Mouse (Mus musculus): ENCODE measurements around the gene Iqschfp. TPM values are rescaled to one million over a fixed set of nuclear protein-coding genes. Genes with fewer than 3 reads are reported as not detected.

Gene Iqschfp
- total and polyA plus RNA-seq, 2 experiments, result not detected

DNA sequence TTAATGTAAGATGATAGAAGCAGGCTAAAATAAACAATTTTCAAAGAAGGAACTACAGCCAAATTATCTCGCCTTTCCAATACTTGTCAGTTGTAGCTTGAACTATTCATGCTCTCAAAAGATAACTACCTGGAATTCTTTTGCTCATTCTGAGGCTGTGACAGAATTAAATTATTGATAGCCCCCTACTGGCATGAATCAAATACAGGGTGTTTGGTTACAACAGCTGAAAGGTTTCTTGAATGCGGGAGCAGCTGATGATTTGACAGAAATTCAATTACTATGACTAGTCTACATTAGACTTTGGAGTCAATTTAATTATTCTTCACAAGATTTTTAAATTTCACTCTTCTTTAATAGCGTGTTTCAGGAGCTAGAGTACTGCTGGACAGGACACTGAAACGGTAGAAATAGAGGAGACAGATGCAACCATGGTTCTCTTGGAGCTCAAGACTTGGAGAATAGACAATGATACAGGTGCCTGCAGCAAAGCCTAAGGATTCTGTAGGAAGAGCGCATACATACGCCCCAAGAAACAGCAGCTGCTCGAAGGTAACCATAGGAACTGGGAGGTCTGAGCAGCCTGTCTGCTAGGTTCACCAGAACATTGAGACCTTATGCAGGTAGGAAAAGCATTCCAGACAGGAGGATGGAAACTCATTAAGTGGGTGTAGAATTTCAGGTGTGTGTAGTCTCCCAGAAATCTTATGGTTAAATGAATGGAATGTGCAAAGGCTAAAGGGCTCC is 485.6 kb downstream of the Iqschfp start:
- H3K27me3 ChIP-seq (ENCODE audit: control insufficient read depth, insufficient read depth, low read length), result no peaks in the 10 kb centered on the region
- H3K27ac ChIP-seq (replicated peaks; ENCODE audit: insufficient read depth, low read depth, low read length), result no peak overlapping the region
- H3K79me2 ChIP-seq (ENCODE audit: control insufficient read depth, insufficient read depth, low read length), result no peaks in the 10 kb centered on the region
- no peak overlapping the region for H3K4me3 ChIP-seq (ENCODE audit: insufficient read depth, low read depth, low read length)
- H3K9ac ChIP-seq (ENCODE audit: low read depth, low read length), result no peak overlapping the region
- no peaks in the 10 kb centered on the region for H3K4me1 ChIP-seq (ENCODE audit: control insufficient read depth, insufficient read depth, low read length)
- H3K36me3 ChIP-seq (ENCODE audit: control insufficient read depth, insufficient read depth, low read length), result no peaks in the 10 kb centered on the region
- TF ChIP-seq POLR2A (IDR thresholded peaks at IDR 0.05; ENCODE audit: extremely low read depth, insufficient read depth, low read length) (no peak), CTCF (IDR thresholded peaks at IDR 0.05; ENCODE audit: low read depth, low read length) (no peak)
- WGBS, result 81% methylated on average over 7 of the region's 7 CpGs
- no peak for DNase-seq (ENCODE audit: extremely low read depth, low read depth, low spot score)

GRCm38 (mm10) chr3:68378799-68379198 is 486.8 kb downstream of the Iqschfp start:
- 69% methylated on average over 2 of the region's 2 CpGs for WGBS
- H3K27ac ChIP-seq (replicated peaks; ENCODE audit: insufficient read depth, low read depth, low read length), result no peak overlapping the region
- no peak for DNase-seq (ENCODE audit: extremely low read depth, low read depth, low spot score)
- H3K4me3 ChIP-seq (ENCODE audit: insufficient read depth, low read depth, low read length), result no peak overlapping the region
- H3K36me3 ChIP-seq (ENCODE audit: control insufficient read depth, insufficient read depth, low read length), result no peaks in the 10 kb centered on the region
- no peak for TF ChIP-seq POLR2A (IDR thresholded peaks at IDR 0.05; ENCODE audit: extremely low read depth, insufficient read depth, low read length)
- TF ChIP-seq CTCF (IDR thresholded peaks at IDR 0.05; ENCODE audit: low read depth, low read length), result no peak
- no peak overlapping the region for H3K9ac ChIP-seq (ENCODE audit: low read depth, low read length)
- no peaks in the 10 kb centered on the region for H3K79me2 ChIP-seq (ENCODE audit: control insufficient read depth, insufficient read depth, low read length)
- no peaks in the 10 kb centered on the region for H3K4me1 ChIP-seq (ENCODE audit: control insufficient read depth, insufficient read depth, low read length)
- no peaks in the 10 kb centered on the region for H3K27me3 ChIP-seq (ENCODE audit: control insufficient read depth, insufficient read depth, low read length)

GRCm38 (mm10) chr3:68379242-68379641 is 487.2 kb downstream of the Iqschfp start:
- no peak for DNase-seq (ENCODE audit: extremely low read depth, low read depth, low spot score)
- 72% methylated on average over 7 of the region's 7 CpGs for WGBS

GRCm38 (mm10) chr3:68383672-68384071 is 491.6 kb downstream of the Iqschfp start:
- H3K4me1 ChIP-seq (ENCODE audit: control insufficient read depth, insufficient read depth, low read length), result no peaks in the 10 kb centered on the region
- no peak overlapping the region for H3K27ac ChIP-seq (replicated peaks; ENCODE audit: insufficient read depth, low read depth, low read length)
- no peaks in the 10 kb centered on the region for H3K27me3 ChIP-seq (ENCODE audit: control insufficient read depth, insufficient read depth, low read length)
- H3K79me2 ChIP-seq (ENCODE audit: control insufficient read depth, insufficient read depth, low read length), result no peaks in the 10 kb centered on the region
- no peaks in the 10 kb centered on the region for H3K36me3 ChIP-seq (ENCODE audit: control insufficient read depth, insufficient read depth, low read length)
- DNase-seq (ENCODE audit: extremely low read depth, low read depth, low spot score), result no peak
- H3K9ac ChIP-seq (ENCODE audit: low read depth, low read length), result no peak overlapping the region
- TF ChIP-seq CTCF (IDR thresholded peaks at IDR 0.05; ENCODE audit: low read depth, low read length) (no peak), POLR2A (IDR thresholded peaks at IDR 0.05; ENCODE audit: extremely low read depth, insufficient read depth, low read length) (no peak)
- H3K4me3 ChIP-seq (ENCODE audit: insufficient read depth, low read depth, low read length), result no peak overlapping the region

More at GRCm38 (mm10) chr3:68379242-68379641, 487.2 kb downstream of the Iqschfp start:
- TF ChIP-seq CTCF (IDR thresholded peaks at IDR 0.05; ENCODE audit: low read depth, low read length) (no peak), POLR2A (IDR thresholded peaks at IDR 0.05; ENCODE audit: extremely low read depth, insufficient read depth, low read length) (no peak)
- Histone ChIP-seq H3K9ac (ENCODE audit: low read depth, low read length) (no peak overlapping the region), H3K36me3 (ENCODE audit: control insufficient read depth, insufficient read depth, low read length) (no peaks in the 10 kb centered on the region), H3K4me1 (ENCODE audit: control insufficient read depth, insufficient read depth, low read length) (no peaks in the 10 kb centered on the region), H3K79me2 (ENCODE audit: control insufficient read depth, insufficient read depth, low read length) (no peaks in the 10 kb centered on the region), H3K27ac (replicated peaks; ENCODE audit: insufficient read depth, low read depth, low read length) (no peak overlapping the region), H3K27me3 (ENCODE audit: control insufficient read depth, insufficient read depth, low read length) (no peaks in the 10 kb centered on the region), H3K4me3 (ENCODE audit: insufficient read depth, low read depth, low read length) (no peak overlapping the region)

GRCm38 (mm10) chr3:68385544-68385943 is 493.5 kb downstream of the Iqschfp start:
- Histone ChIP-seq H3K27me3 (ENCODE audit: control insufficient read depth, insufficient read depth, low read length) (no peaks in the 10 kb centered on the region), H3K9ac (ENCODE audit: low read depth, low read length) (no peak overlapping the region), H3K27ac (replicated peaks; ENCODE audit: insufficient read depth, low read depth, low read length) (no peak overlapping the region), H3K79me2 (ENCODE audit: control insufficient read depth, insufficient read depth, low read length) (no peaks in the 10 kb centered on the region), H3K36me3 (ENCODE audit: control insufficient read depth, insufficient read depth, low read length) (no peaks in the 10 kb centered on the region), H3K4me1 (ENCODE audit: control insufficient read depth, insufficient read depth, low read length) (no peaks in the 10 kb centered on the region), H3K4me3 (ENCODE audit: insufficient read depth, low read depth, low read length) (no peak overlapping the region)
- DNase-seq (ENCODE audit: extremely low read depth, low read depth, low spot score), result no peak
- TF ChIP-seq CTCF (IDR thresholded peaks at IDR 0.05; ENCODE audit: low read depth, low read length) (no peak), POLR2A (IDR thresholded peaks at IDR 0.05; ENCODE audit: extremely low read depth, insufficient read depth, low read length) (no peak)
- WGBS, result 85% methylated on average over 3 of the region's 3 CpGs

DNA sequence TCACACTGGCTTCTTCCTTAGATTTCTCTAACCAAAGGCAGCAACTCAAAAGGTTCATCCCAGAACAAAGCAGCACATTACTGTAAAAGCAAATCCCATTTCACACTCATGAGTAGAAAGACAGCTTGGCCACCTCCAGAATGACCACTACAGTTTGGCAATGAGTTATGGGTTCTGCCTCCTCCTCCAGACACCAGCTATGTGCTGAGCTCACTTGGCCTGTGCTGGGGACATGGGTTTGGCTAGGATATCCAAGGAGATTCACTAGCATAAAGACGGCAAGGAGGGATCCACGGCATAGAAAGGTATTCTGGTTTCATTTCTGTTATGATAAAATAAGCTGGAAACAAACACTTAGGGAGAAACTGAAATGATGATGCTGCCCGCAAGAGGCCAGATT is 496.0 kb downstream of the Iqschfp start:
- TF ChIP-seq CTCF (IDR thresholded peaks at IDR 0.05; ENCODE audit: low read depth, low read length), result no peak
- no peak for TF ChIP-seq POLR2A (IDR thresholded peaks at IDR 0.05; ENCODE audit: extremely low read depth, insufficient read depth, low read length)
- 89% methylated on average over 3 of the region's 3 CpGs for WGBS
- no peak overlapping the region for H3K4me3 ChIP-seq (ENCODE audit: insufficient read depth, low read depth, low read length)
- no peaks in the 10 kb centered on the region for H3K27me3 ChIP-seq (ENCODE audit: control insufficient read depth, insufficient read depth, low read length)
- no peaks in the 10 kb centered on the region for H3K36me3 ChIP-seq (ENCODE audit: control insufficient read depth, insufficient read depth, low read length)
- H3K79me2 ChIP-seq (ENCODE audit: control insufficient read depth, insufficient read depth, low read length), result no peaks in the 10 kb centered on the region
- H3K27ac ChIP-seq (replicated peaks; ENCODE audit: insufficient read depth, low read depth, low read length), result no peak overlapping the region
- DNase-seq (ENCODE audit: extremely low read depth, low read depth, low spot score), result no peak
- H3K9ac ChIP-seq (ENCODE audit: low read depth, low read length), result no peak overlapping the region
- H3K4me1 ChIP-seq (ENCODE audit: control insufficient read depth, insufficient read depth, low read length), result no peaks in the 10 kb centered on the region
